Mouse (Mus musculus) kidney, embryonic 14.5 days (tissue): ENCODE measurements around the gene Cpne7. TPM values are rescaled to one million over a fixed set of nuclear protein-coding genes. Genes with fewer than 3 reads are reported as not detected.
"Not testable (repeated sequence)": the region's sequence is repeated elsewhere in the genome, so short reads cannot be mapped to it uniquely, and the experiment has no call there.

ENCODE experiments used
- ATAC-seq: fragments of 200-750 bp; cut with Nextera tagmentation; 2 replicates; pipeline ENCODE4 v1.8.0; 2017; ENCODE audit warnings: moderate number of reproducible peaks, mild to moderate bottlenecking, moderate TSS enrichment, moderate library complexity; ENCODE audit not compliant: low FRiP score, low TSS enrichment
- H3K27ac ChIP-seq: fragments of 300-500 bp; sonication (generic); 2 replicates; pipeline ENCODE4 v1.5.1; 2014; ENCODE audit warnings: low read depth, mild to moderate bottlenecking, low read length, moderate library complexity, mixed read lengths
- H3K27me3 ChIP-seq: fragments of 300-500 bp; sonication (generic); 2 replicates; pipeline ENCODE4 v1.6.1; 2014; ENCODE audit warnings: mild to moderate bottlenecking, low read length; ENCODE audit not compliant: control insufficient read depth, insufficient read depth
- H3K36me3 ChIP-seq: fragments of 300-500 bp; sonication (generic); 2 replicates; pipeline ENCODE4 v1.6.1; 2014; ENCODE audit warnings: low read length, mixed read lengths; ENCODE audit not compliant: control insufficient read depth, insufficient read depth
- H3K4me1 ChIP-seq: fragments of 300-500 bp; sonication (generic); 2 replicates; pipeline ENCODE4 v1.6.1; 2014; ENCODE audit warnings: low read length, mixed read lengths; ENCODE audit not compliant: control insufficient read depth, insufficient read depth
- H3K4me2 ChIP-seq: fragments of 300-500 bp; sonication (generic); replicated peaks from 2 replicates; pipeline ENCODE4 v1.6.1; 2014; ENCODE audit warnings: low read depth, mild to moderate bottlenecking, low read length
- H3K4me3 ChIP-seq: fragments of 300-500 bp; sonication (generic); 2 replicates; pipeline ENCODE4 v1.5.1; 2014; ENCODE audit warnings: mild to moderate bottlenecking, low read length
- H3K9ac ChIP-seq: fragments of 300-500 bp; sonication (generic); 2 replicates; pipeline ENCODE4 v1.6.1; 2014; ENCODE audit warnings: low read depth, mild to moderate bottlenecking, low read length, moderate library complexity
- H3K9me3 ChIP-seq: fragments of 300-500 bp; sonication (generic); 2 replicates; pipeline ENCODE4 v1.6.1; 2016; ENCODE audit warnings: low read length; ENCODE audit not compliant: control insufficient read depth
- WGBS: fragments of 180-500 bp; shearing (Covaris S2); extraction: QIAGEN DNeasy Blood & Tissue Kit; methylation state at CpG from one replicate; pipeline ENCODE4 v1.1.7; 2014; 5-methylcytosine and 5-hydroxymethylcytosine counted together
- polyA plus RNA-seq: library from polyadenylated mRNA; unstranded; fragments of >200 nt; fragmentation: Nextera tagmentation; extraction: Ambion mirVana; gene quantifications from 2 replicates; pipeline ENCODE4 v1.2.1, GENCODE M21; 2014

Gene Cpne7
- polyA plus RNA-seq, 1 experiment from 2014 or later, result 0.11 TPM

DNA sequence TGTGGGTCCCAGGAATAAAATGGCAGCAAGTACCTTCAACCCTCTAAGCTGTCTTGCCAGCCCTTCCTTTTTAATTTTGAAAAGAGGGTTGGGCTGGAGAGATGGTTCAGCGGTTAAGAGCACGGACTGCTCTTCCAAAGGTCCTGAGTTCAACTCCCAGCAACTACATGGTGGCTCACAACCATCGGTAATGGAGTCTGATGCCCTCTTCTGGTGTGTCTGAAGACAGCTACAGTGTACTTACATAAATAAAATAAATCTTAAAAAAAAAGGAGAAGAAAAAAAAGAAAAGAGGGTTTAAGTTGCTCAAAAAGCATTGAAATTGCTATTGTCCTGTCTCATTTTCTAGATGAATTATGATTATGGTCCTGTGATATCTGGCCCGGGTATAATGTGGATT is 15.9 kb upstream of the Cpne7 start:
- Histone ChIP-seq H3K9ac (peak overlapping the region; percentile 96; the same call in 1 of the 2 replicates), H3K4me1 (peaks cover 12% of the 10 kb centered on the region), H3K9me3 (no peaks in the 10 kb centered on the region), H3K27ac (no peak overlapping the region), H3K36me3 (peaks cover 45% of the 10 kb centered on the region), H3K27me3 (no peaks in the 10 kb centered on the region), H3K4me2 (peak overlapping the region; percentile 92; the same call in 1 of the 2 replicates), H3K4me3 (no peak overlapping the region)
- WGBS, result 67% methylated on average over 4 of the region's 4 CpGs
- no peak for ATAC-seq

DNA sequence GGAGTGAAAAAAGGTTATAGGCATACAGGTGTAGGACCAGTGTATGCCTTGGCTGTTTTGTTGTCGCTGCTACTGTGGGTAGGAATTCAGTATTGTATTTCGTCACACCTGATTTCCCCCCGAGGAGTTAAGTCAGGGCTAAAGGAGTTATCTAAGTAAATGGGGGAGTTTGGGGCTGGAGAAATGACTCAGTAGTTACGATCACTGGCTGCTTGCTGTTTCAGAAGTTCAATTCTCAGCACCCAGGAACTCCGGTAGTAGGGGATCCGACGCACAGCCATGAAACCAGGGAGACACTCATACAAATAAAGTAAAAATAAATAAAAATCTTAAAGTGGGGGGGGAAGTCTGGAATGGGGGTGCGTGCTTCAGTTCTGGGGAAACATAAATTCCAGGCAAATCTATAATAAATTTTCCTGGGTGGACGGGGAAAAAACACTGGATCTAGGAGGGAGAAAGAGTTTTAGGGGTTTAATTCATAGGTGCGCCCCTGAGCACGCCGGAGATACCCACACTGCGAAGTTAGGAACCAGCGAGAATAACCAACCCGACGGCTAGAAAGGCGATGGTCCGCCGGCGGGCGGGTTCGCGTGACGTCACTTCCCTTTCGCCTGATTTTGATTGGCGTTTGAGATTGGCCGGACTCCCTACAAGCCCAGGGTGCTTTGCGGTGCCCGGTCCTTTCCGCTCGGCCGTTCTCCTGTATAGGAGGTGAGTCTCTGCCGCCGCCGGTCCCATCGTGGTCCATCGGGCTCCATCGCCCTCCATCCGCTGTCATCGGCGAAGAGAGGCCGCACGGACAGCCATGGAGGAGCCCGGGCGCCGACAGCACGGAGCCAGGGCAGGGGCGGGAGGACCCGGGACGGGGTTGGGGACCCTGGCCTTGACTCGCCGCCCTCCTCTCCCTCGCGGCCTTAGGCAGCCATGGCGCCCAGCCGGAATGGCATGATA is 15.2 kb upstream of the Cpne7 start, which contains the start of gene Rpl13:
Gene Rpl13 (plus strand): TSS at position 616 of the 951 bp plus-strand sequence.
- H3K4me1 ChIP-seq, result peaks cover 12% of the 10 kb centered on the region
- peak; percentile 93 for ATAC-seq
- no peaks in the 10 kb centered on the region for H3K27me3 ChIP-seq
- H3K27ac ChIP-seq, result peak within 1 kb of the TSS; percentile 92
- peaks cover 43% of the 10 kb centered on the region for H3K36me3 ChIP-seq
- peak within 1 kb of the TSS; percentile 96 for H3K9ac ChIP-seq
- H3K4me2 ChIP-seq, result peak within 1 kb of the TSS; percentile 92
- under 1% methylated on average over 52 of the region's 56 CpGs for WGBS
- H3K4me3 ChIP-seq, result peak within 1 kb of the TSS; percentile 63
- no peaks in the 10 kb centered on the region for H3K9me3 ChIP-seq

DNA sequence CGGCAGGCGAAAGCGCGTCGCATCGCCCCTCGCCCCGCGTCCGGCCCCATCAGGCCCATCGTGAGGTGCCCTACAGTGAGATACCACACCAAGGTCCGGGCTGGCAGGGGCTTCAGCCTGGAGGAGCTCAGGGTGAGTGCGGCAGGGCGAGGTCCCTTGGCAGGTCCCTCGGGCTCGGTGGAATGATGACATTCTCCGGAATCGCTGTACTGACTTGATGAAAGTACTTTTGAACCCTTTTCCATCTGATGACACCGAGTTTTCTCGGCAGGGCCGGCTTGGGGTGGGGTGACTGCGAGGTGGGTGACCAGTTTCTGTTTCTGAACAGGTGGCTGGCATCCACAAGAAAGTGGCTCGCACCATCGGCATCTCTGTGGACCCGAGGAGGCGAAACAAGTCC is 14.3 kb upstream of the Cpne7 start:
- not testable (repeated sequence) for ATAC-seq, H3K27me3 ChIP-seq, H3K9me3 ChIP-seq
- WGBS, result under 1% methylated on average over 25 of the region's 26 CpGs
- Histone ChIP-seq H3K4me2 (peak overlapping the region; percentile 92), H3K4me3 (peak overlapping the region; percentile 63), H3K4me1 (peaks cover 12% of the 10 kb centered on the region), H3K27ac (peak overlapping the region; percentile 92), H3K9ac (peak overlapping the region; percentile 96), H3K36me3 (peaks cover 35% of the 10 kb centered on the region)

DNA sequence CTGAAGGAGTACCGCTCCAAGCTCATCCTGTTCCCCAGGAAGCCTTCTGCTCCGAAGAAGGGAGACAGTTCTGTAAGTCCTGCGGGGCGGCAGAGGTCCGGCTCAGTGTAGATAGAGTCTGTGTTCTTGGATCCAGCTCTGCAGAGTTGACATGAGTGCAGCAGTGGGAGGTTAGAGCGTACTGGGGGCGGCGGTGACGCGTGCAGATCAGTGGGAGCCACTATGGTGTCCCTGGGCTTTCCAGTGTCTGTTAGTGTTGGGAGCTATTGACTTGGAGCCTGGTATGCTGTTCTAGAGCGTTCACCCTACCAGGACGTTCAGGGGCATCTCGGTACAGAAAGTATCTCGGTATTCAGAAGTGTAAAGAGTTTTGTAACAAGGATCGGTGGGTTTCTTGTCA is 13.9 kb upstream of the Cpne7 start:
- 13% methylated on average over 14 of the region's 15 CpGs for WGBS
- Histone ChIP-seq H3K4me3 (peak overlapping the region; percentile 63), H3K36me3 (peaks cover 32% of the 10 kb centered on the region), H3K9ac (peak overlapping the region; percentile 96), H3K4me2 (peak overlapping the region; percentile 92), H3K27ac (peak overlapping the region; percentile 92; the same call in 1 of the 2 replicates), H3K9me3 (no peaks in the 10 kb centered on the region), H3K27me3 (no peaks in the 10 kb centered on the region), H3K4me1 (peaks cover 12% of the 10 kb centered on the region)
- no peak for ATAC-seq

DNA sequence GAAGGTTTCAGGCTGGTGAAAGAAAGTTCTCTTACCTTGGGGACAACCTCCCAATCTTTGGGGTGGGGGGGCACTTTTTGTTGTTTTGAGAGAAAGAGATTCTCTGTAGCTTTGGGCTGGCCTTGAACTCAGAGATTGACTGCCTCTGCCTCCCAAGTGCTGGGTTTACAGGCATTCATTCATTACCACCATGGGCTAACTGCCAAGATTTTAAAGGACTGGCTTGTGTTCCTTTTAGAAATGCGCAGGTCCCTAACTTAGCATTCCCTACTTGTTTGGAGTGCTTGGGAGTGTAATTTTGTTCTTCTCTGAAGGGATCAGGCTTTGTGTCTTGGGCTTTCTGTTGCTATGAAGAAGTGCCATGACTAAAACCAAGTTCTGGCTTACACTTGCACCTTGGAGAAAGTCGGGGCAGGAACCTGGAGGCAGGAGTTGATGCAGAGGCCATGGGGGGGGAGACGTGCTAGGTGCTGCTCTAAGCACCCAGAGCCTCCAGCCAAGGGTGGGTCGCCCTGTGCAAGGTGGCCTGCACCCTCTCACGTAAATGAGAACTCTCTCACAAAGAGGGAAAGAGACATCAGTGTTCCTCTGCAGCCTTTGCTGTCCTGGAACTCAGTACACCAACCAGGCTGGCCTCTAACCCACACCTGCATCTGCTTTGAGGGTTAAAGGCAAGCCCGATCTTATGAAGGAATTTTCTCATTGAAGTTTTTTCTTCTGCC is 13.0 kb upstream of the Cpne7 start:
- H3K27me3 ChIP-seq, result no peaks in the 10 kb centered on the region
- H3K4me1 ChIP-seq, result peaks cover 12% of the 10 kb centered on the region
- WGBS, result 92% methylated on average over 6 of the region's 6 CpGs
- peak overlapping the region; percentile 96; the same call in 1 of the 2 replicates for H3K9ac ChIP-seq
- H3K36me3 ChIP-seq, result peaks cover 28% of the 10 kb centered on the region
- ATAC-seq, result no peak
- H3K4me2 ChIP-seq, result peak overlapping the region; percentile 92
- H3K4me3 ChIP-seq, result peak overlapping the region; percentile 63
- H3K9me3 ChIP-seq, result no peaks in the 10 kb centered on the region
- H3K27ac ChIP-seq, result no peak overlapping the region

DNA sequence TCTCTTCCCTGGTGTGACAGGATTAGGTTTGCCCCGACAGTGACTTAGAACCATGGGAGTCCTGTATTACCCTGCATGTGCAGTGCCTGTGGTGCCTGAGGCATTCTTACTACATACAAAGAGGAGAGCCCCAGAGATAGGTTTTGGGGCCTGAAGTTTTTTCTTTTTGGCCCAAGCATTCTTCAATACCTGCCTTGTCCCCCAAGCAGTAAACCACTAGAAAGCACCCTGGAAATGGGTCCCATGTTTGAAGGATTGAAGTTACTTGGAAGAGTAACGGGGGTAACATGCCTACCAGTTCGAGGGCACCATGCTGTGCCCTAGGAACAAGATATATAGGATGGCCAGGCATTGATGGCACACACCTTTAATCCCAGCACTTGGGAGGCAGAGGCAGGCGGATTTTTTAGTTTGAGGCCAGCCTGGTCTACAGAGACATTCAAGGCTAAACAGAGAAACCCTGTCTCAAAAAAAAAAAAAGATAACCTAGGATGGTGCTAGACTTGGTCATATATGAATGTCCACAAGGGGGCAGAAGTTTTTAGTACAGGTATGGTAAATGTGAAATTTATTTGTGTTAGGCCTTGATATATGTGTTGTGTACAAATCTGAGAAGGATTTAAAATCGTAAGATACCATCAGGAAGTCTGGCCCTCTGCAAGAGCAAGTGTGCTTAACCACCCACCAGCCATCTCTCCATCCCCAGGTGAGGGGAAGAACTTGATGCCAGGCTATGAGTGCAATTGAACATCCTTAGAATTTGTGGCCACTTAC is 11.4 kb upstream of the Cpne7 start:
- no peak overlapping the region for H3K4me2 ChIP-seq
- ATAC-seq, result 0 out of 2 replicates have a peak, but pooled peaks have one; percentile 1
- WGBS, result 71% methylated on average over 5 of the region's 5 CpGs
- no peaks in the 10 kb centered on the region for H3K9me3 ChIP-seq
- no peaks in the 10 kb centered on the region for H3K27me3 ChIP-seq
- no peak overlapping the region for H3K9ac ChIP-seq
- no peak overlapping the region for H3K4me3 ChIP-seq
- H3K4me1 ChIP-seq, result peaks cover 12% of the 10 kb centered on the region
- H3K27ac ChIP-seq, result no peak overlapping the region
- peaks cover 26% of the 10 kb centered on the region for H3K36me3 ChIP-seq

DNA sequence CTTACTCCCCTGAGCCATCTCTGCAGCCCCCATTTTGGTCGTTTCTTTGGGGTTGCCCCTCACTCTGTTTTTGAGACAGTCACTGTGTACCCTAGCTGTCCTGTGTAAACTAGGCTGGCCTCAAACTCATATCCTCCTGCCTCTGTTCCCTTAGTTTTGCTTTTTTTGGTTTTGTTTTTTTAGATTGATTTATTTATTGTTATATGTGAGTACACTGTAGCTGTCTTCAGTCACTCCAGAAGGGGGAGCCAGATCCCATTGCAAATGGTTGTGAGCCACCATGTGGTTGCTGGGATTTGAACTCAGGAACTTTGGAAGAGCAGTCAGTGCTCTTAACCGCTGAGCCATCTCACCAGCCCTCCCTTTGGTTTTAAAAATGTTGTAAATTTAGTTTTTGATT is 10.6 kb upstream of the Cpne7 start:
- Histone ChIP-seq H3K4me3 (no peak overlapping the region), H3K4me1 (peaks cover 9% of the 10 kb centered on the region), H3K27ac (no peak overlapping the region), H3K36me3 (peaks cover 26% of the 10 kb centered on the region), H3K4me2 (no peak overlapping the region), H3K9me3 (no peaks in the 10 kb centered on the region), H3K9ac (no peak overlapping the region), H3K27me3 (no peaks in the 10 kb centered on the region)
- WGBS, result 62% methylated on average over 2 of the region's 2 CpGs
- no peak for ATAC-seq

DNA sequence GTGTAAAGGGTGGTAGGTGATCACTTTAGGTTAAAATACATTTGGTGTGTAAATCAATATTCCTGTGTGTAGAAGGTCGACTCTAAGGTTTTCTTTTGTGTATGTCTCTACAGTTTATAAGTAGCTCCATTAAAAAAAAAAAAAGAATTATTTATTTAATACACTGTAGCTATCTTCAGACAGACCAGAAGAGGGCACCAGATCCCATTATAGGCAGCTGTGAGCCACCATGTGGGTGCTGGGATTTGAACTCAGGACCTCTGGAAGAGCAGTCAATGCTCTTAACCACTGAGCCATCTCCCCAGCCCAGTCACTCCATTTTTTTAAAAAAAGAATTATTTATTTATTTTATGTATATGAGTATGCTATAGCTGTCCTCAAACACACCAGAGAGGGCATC is 9.2 kb upstream of the Cpne7 start:
- Histone ChIP-seq H3K4me2 (no peak overlapping the region), H3K27me3 (no peaks in the 10 kb centered on the region), H3K4me1 (peaks cover 7% of the 10 kb centered on the region; the same call in 1 of the 2 replicates), H3K36me3 (peaks cover 26% of the 10 kb centered on the region), H3K9ac (no peak overlapping the region), H3K9me3 (no peaks in the 10 kb centered on the region), H3K27ac (no peak overlapping the region), H3K4me3 (no peak overlapping the region)
- WGBS, result 71% methylated on average over 1 of the region's 1 CpGs
- ATAC-seq, result no peak
